Mouse (Mus musculus) neural tube, embryonic 12.5 days (tissue): ENCODE results near the gene Camkv. TPM values are rescaled to one million over a fixed set of nuclear protein-coding genes. Genes with fewer than 3 reads are reported as not detected.
A peak's percentile ranks its signal among the peaks of the same experiment; 100 is the strongest.

ENCODE experiments used
- ATAC-seq: fragments of 200-750 bp; cut with Nextera tagmentation; 2 replicates; pipeline ENCODE4 v1.8.0; 2017; ENCODE audit warnings: low read depth, mild to moderate bottlenecking, moderate TSS enrichment, moderate library complexity; ENCODE audit not compliant: low FRiP score
- H3K27ac ChIP-seq: fragments of 300-500 bp; sonication (generic); 2 replicates; pipeline ENCODE4 v1.5.1; 2016
- H3K27me3 ChIP-seq: fragments of 300-500 bp; sonication (generic); replicated peaks from 2 replicates; pipeline ENCODE4 v1.6.1; 2016; ENCODE audit warnings: mild to moderate bottlenecking
- H3K36me3 ChIP-seq: fragments of 300-500 bp; sonication (generic); 2 replicates; pipeline ENCODE4 v1.6.1; 2016; ENCODE audit warnings: mild to moderate bottlenecking
- H3K4me1 ChIP-seq: fragments of 300-500 bp; sonication (generic); 2 replicates; pipeline ENCODE4 v1.6.1; 2016
- H3K4me2 ChIP-seq: fragments of 300-500 bp; sonication (generic); replicated peaks from 2 replicates; pipeline ENCODE4 v1.6.1; 2016; ENCODE audit warnings: mild to moderate bottlenecking
- H3K4me3 ChIP-seq: fragments of 300-500 bp; sonication (generic); 2 replicates; pipeline ENCODE4 v1.5.1; 2016
- H3K9ac ChIP-seq: fragments of 300-500 bp; sonication (generic); 2 replicates; pipeline ENCODE4 v1.6.1; 2016; ENCODE audit warnings: mild to moderate bottlenecking
- H3K9me3 ChIP-seq: fragments of 300-500 bp; sonication (generic); 2 replicates; pipeline ENCODE4 v1.6.1; 2016; ENCODE audit warnings: mild to moderate bottlenecking
- WGBS: fragments of 180-500 bp; shearing (Covaris S2); methylation state at CpG from one replicate; pipeline ENCODE4 v1.1.7; 2016; 5-methylcytosine and 5-hydroxymethylcytosine counted together
- polyA plus RNA-seq: library from polyadenylated mRNA; unstranded; fragments of >200 nt; fragmentation: Nextera tagmentation; extraction: Ambion mirVana; gene quantifications from 2 replicates; pipeline ENCODE4 v1.2.1, GENCODE M21; 2016

The Camkv gene
- polyA plus RNA-seq, 1 experiment from 2014 or later: 7.8 TPM

DNA sequence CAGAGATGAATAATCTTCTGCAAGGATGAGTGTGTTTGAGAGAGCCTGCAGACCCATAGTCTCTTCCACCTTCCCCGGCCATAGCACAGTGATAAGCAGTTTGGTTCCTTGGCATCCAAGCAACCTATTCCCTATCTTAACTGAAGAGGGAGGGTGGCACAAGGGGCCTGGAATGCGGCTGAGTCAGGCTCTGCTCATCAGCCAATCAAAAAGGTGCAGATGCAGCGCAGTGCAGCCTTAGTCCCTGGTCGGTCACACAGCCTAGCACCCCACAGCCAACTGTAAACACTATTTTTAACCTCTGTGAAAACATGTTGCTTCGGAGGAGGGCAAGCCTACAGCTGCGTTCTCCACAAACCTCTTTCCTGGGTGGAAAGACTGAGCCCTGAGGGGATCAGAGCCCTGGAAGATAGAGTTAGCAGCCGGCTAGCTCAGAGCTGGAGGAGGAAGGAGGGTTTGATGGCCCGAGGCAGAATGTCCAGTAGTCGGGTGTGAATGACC is 8.5 kb upstream of the Camkv start:
- Histone ChIP-seq H3K9me3 (no peaks in the 10 kb centered on the region), H3K4me3 (no peak overlapping the region), H3K4me1 (peaks cover 9% of the 10 kb centered on the region), H3K27ac (no peak overlapping the region), H3K36me3 (no peaks in the 10 kb centered on the region), H3K9ac (no peak overlapping the region), H3K4me2 (no peak overlapping the region), H3K27me3 (no peaks in the 10 kb centered on the region)
- WGBS: 56% methylated on average over 9 of the region's 9 CpGs
- ATAC-seq: no peak

DNA sequence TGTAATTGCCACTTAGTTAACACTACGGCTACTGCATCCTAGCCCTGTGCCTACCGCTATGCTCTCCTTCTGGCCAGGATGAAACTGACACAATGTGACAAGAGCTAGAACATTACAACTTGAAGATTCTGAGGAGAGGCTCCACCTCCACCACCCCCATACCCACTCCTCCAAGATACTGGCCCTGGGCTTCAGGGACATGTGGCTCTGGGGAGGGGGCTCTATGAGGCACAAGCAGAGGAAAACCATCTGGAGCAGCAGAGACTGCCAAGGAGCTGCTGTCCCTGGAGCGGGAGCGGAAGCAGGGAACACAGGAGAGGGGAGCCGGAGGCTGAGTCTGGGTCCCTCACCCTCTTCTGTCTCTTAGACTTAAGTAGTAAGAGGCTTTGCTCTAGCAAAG is 7.7 kb upstream of the Camkv start:
- Histone ChIP-seq H3K27ac (no peak overlapping the region), H3K9me3 (no peaks in the 10 kb centered on the region), H3K9ac (no peak overlapping the region), H3K27me3 (no peaks in the 10 kb centered on the region), H3K4me3 (no peak overlapping the region), H3K4me2 (no peak overlapping the region), H3K4me1 (peaks cover 9% of the 10 kb centered on the region), H3K36me3 (no peaks in the 10 kb centered on the region)
- ATAC-seq: no peak
- 87% methylated on average over 5 of the region's 5 CpGs for WGBS

DNA sequence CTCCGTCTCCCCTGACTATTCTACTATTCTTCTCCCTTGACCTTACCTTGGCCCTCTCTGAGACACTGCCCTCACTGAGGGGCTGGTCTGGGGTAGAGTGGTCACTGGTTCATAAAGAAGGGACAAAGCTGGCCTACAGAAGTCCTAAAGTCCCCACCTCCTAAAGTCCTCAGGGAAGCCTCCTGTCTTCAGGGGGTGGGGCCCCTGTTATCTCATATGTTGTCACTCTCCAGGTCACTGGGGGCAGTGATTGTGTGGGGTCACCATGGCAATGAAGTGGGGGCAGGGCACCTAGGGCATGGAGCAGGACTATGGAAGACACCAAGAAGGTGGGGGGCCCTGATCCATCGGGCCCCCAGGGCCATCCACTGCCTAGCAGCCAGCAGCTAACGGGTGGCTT is 7.3 kb upstream of the Camkv start, which contains the start of gene Actl11:
Gene Actl11, plus strand, starts transcription at position 301 of the 400 bp plus-strand sequence.
- Histone ChIP-seq H3K27ac (no peak within 1 kb of the TSS), H3K4me2 (no peak within 1 kb of the TSS), H3K36me3 (no peaks in the 10 kb centered on the region), H3K4me1 (peaks cover 9% of the 10 kb centered on the region), H3K4me3 (no peak within 1 kb of the TSS), H3K9me3 (no peaks in the 10 kb centered on the region), H3K27me3 (no peaks in the 10 kb centered on the region), H3K9ac (no peak within 1 kb of the TSS)
- ATAC-seq: no peak
- WGBS: 78% methylated on average over 3 of the region's 3 CpGs

DNA sequence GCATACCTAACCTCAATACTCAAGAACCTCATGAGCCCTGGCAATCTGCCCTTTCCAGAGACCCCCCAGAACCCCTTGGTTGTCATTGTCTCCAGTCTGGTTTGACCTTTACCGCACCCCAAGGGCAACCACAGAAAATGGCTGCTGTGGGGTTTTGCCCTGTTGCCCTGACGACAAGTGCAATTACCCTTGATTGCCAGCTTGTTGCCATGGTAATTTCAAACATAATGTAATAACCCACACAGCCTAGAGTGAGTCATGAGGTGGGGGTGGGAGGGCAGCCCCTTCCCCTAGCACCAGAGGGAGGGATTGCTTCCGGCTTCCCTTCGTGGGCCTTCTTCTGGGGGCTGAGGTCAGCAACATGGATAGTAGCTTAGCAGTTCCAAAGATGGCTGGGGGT is 3.3 kb upstream of the Camkv start:
- Histone ChIP-seq H3K27ac (no peak overlapping the region), H3K9ac (no peak overlapping the region), H3K9me3 (no peaks in the 10 kb centered on the region), H3K27me3 (peaks cover 5% of the 10 kb centered on the region; the same call in 1 of the 2 replicates), H3K4me1 (peaks cover 16% of the 10 kb centered on the region), H3K36me3 (no peaks in the 10 kb centered on the region), H3K4me3 (no peak overlapping the region), H3K4me2 (no peak overlapping the region)
- ATAC-seq: no peak
- 32% methylated on average over 4 of the region's 4 CpGs for WGBS

DNA sequence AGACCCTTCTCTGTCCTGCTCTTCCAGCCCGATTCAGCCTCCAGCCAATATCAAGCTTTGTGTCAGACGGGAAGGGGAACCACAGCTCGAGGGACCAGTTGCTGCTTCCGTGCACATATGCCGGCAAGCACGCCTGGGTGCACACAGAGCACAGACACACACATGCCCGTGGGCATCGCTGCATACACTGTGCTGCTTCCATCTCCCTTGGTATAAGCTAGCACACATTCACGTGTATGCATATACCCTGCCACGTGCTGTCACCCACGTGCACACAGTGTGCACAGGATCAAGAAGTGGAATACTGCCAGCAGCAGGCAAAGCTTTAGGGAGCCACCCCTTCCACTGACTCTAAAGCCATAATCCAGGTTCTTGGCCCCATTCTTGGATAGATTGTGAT is 1.3 kb upstream of the Camkv start:
- no peak for ATAC-seq
- H3K27ac ChIP-seq: no peak overlapping the region
- 88% methylated on average over 11 of the region's 11 CpGs for WGBS
- H3K27me3 ChIP-seq: peaks cover 5% of the 10 kb centered on the region; the same call in 1 of the 2 replicates
- peaks cover 16% of the 10 kb centered on the region for H3K4me1 ChIP-seq
- H3K9me3 ChIP-seq: no peaks in the 10 kb centered on the region
- H3K4me3 ChIP-seq: no peak overlapping the region
- no peaks in the 10 kb centered on the region for H3K36me3 ChIP-seq
- H3K9ac ChIP-seq: no peak overlapping the region
- no peak overlapping the region for H3K4me2 ChIP-seq

DNA sequence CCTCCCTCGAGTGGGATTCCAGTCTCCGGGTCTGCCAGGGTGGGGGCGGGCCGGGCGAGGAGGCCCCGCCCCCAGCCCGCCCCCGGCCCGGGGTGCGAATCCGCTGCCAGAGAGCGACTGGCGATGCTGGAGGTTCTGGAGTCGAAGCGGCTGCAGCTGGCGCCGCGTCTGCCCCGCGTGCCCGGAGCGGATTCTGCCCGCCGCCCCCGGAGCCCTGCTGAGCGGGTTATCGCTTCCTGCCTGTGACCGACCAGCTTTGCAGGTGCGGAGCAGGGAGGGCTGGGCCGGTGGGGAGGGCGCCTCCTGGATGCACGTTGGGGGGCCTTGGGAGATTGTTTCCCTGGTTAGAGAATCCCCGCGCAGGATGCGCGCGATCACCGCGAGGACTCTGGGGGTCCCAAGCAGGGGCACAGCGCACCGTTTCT is 328 bp downstream of the Camkv start:
- Histone ChIP-seq H3K36me3 (no peaks in the 10 kb centered on the region), H3K9me3 (no peaks in the 10 kb centered on the region), H3K4me2 (peak overlapping the region; percentile 94), H3K4me1 (peaks cover 16% of the 10 kb centered on the region), H3K27ac (no peak overlapping the region), H3K4me3 (peak overlapping the region; percentile 46), H3K27me3 (peaks cover 5% of the 10 kb centered on the region; the same call in 1 of the 2 replicates), H3K9ac (peak overlapping the region; percentile 60)
- ATAC-seq: peak; percentile 73
- under 1% methylated on average over 41 of the region's 41 CpGs for WGBS

DNA sequence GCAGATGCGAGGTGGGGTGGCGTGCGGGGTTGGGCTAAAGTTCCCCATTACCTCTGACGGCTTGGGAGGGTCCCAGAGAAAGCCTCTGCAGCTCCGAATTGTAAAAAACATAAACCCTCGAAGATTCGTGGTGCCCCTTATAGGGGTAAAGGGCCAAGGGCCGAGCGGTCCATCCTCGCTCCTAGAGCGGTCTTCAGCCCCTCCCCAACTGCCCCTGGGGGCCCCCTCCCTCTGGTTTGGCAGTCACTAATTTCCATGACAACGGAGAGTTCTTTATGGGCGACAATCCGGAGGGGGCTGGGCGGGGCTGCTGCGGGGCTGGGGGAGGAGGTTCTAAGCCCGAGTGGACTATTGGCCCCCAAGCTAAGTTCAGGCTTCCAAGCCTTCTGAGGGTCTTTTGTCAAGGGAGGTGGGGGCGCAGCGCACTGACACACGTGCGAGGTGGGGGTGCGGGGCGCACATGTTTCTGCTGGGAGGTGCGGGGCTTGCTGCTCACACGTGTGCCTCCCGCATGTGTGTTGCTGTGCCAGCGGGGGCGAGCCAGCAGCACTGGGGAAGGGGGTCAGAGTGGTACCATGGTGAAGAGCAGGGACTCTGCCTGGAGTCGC is 845 bp downstream of the Camkv start:
- Histone ChIP-seq H3K36me3 (no peaks in the 10 kb centered on the region), H3K9me3 (no peaks in the 10 kb centered on the region), H3K4me1 (peaks cover 16% of the 10 kb centered on the region), H3K4me3 (peak overlapping the region; percentile 46), H3K27me3 (peaks cover 5% of the 10 kb centered on the region; the same call in 1 of the 2 replicates), H3K9ac (peak overlapping the region; percentile 60), H3K27ac (no peak overlapping the region), H3K4me2 (peak overlapping the region; percentile 94)
- WGBS: 1% methylated on average over 29 of the region's 29 CpGs
- peak; percentile 76 for ATAC-seq

DNA sequence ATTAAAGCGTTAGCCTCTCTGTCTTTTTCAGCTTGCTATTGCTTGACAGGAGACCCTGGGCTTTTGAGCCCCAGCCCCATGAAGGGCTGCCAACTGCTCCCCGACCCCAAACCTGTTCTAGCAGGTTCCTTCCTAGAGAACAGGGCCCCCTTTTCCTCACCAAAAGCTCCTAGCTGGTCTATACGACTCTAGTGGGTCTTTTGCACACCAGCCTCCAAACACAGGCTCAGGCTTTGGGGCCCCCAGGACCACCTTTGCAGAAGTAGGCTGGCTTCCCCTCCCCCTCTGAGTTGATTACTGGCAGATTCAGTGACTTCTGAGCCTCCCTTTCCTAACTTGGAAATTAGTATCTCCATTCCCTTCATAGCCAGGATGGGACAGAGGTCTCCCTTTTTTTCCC is 1.4 kb downstream of the Camkv start:
- Histone ChIP-seq H3K4me1 (peaks cover 16% of the 10 kb centered on the region), H3K4me2 (peak overlapping the region; percentile 94), H3K36me3 (no peaks in the 10 kb centered on the region), H3K9ac (no peak overlapping the region; the same call in 1 of the 2 replicates), H3K9me3 (no peaks in the 10 kb centered on the region), H3K4me3 (peak overlapping the region; percentile 46), H3K27me3 (peaks cover 5% of the 10 kb centered on the region; the same call in 1 of the 2 replicates), H3K27ac (no peak overlapping the region)
- WGBS: 3% methylated on average over 3 of the region's 3 CpGs
- ATAC-seq: peak; percentile 5; the same call in 1 of the 2 replicates

DNA sequence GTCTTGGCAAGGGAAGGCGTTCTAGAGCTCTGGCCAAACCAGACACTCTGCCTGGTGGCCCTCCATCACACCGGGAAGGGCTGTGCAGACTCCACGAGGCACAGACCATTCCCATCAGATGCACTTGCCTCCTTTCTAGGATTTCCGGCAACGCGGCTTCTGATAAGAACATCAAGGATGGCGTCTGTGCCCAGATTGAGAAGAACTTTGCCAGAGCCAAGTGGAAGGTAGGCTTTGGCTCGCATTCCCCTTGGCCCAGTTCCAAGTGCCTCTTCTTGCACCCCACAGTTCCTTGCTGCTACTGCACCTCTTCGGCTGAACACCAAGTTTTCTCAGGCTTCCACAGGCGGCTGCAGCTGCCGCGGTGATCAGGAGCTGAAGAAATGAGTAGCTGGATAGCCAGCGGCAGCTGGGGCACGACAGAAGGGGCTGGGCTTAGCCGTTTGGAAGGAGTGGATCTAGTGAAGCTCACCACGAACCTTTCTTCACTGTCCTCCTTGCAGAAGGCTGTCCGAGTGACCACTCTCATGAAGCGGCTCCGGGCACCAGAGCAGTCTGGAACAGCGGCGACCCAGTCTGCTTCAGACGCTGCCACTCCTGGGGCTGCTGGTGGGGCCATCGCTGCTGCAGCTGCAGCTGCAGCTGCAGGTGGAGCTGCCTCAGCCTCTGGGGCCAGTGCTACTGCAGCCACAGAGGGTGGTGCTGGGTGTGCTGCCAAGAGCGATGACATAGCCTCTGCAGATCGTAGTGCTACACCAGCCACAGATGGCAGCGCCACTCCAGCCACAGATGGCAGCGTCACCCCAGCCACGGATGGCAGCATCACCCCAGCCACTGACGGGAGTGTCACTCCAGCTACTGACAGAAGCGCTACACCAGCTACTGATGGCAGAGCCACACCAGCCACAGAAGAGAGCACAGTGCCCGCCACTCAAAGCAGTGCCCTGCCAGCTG is 12.0 kb downstream of the Camkv start:
- no peak for ATAC-seq
- Histone ChIP-seq H3K4me2 (no peak overlapping the region), H3K27me3 (no peaks in the 10 kb centered on the region), H3K4me3 (no peak overlapping the region), H3K9ac (no peak overlapping the region), H3K4me1 (peaks cover 8% of the 10 kb centered on the region), H3K36me3 (no peaks in the 10 kb centered on the region), H3K27ac (no peak overlapping the region), H3K9me3 (no peaks in the 10 kb centered on the region)
- 90% methylated on average over 31 of the region's 31 CpGs for WGBS

DNA sequence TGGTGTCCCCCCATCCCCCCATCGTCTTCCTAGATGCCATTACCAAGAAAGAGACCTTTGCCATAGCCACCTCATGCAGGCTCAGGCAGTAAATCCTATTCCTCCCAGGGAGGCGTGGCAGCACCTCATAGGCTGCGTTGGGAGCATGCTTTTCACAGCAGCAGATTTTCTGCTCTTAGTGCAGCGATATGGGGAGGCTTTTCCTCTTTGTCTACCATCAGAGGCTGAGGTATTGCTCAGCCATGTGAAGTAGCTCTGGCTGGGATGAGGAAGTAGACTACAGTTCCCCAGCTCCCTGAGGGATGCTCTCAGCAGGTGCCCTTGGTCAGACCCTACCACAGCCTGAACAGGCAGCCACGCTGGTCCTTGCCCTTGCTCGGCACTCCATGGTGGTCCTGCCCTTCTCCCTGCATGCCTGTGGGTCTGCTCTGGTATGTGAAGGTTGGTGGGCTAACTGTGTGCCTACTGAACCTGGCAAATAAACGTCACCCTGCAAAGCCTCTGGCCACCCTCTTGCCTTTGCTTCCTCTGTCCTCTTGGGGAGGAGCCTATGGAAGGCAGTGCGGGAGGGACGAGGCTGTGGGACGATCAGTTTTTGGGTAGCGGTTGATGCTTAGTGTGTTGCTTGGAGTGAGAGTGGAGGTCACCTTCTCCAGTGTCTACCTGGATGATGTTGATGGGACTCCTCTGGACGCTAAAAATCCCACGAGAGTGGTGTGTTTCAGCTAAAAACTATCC is 13.9 kb downstream of the Camkv start:
- 86% methylated on average over 13 of the region's 13 CpGs for WGBS
- H3K4me1 ChIP-seq: peaks cover 8% of the 10 kb centered on the region
- H3K36me3 ChIP-seq: no peaks in the 10 kb centered on the region
- no peak overlapping the region for H3K27ac ChIP-seq
- no peak for ATAC-seq
- H3K27me3 ChIP-seq: no peaks in the 10 kb centered on the region
- no peak overlapping the region for H3K9ac ChIP-seq
- H3K9me3 ChIP-seq: no peaks in the 10 kb centered on the region
- H3K4me2 ChIP-seq: no peak overlapping the region
- no peak overlapping the region for H3K4me3 ChIP-seq

DNA sequence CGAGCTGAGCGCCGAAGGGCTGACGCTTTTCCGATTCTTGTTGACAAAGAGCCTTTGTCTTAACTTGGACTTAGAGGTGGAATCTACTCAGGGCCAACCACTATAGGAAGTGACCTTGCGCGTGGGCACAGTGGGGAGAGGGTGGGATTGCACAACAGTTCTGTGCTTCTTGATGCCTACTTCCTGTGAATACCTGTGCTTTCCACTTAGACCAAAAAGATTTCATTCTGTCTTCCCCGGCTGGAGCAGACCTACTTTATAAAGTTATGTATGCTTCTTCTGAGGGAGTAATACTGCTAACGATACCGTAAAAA is 14.4 kb downstream of the Camkv start, which contains the start of gene Traip:
Gene Traip, plus strand, starts transcription at position 215 of the 314 bp plus-strand sequence.
- Histone ChIP-seq H3K4me3 (peak within 1 kb of the TSS; percentile 49), H3K4me2 (peak within 1 kb of the TSS; percentile 84), H3K9ac (peak within 1 kb of the TSS; percentile 60), H3K9me3 (no peaks in the 10 kb centered on the region), H3K27me3 (no peaks in the 10 kb centered on the region), H3K4me1 (peaks cover 8% of the 10 kb centered on the region), H3K27ac (peak within 1 kb of the TSS; percentile 71; the same call in 1 of the 2 replicates), H3K36me3 (no peaks in the 10 kb centered on the region)
- no peak for ATAC-seq
- 91% methylated on average over 10 of the region's 10 CpGs for WGBS
